Comparison of ENCODE assay signal across 8 mouse cellular contexts in the genomic region with DNA sequence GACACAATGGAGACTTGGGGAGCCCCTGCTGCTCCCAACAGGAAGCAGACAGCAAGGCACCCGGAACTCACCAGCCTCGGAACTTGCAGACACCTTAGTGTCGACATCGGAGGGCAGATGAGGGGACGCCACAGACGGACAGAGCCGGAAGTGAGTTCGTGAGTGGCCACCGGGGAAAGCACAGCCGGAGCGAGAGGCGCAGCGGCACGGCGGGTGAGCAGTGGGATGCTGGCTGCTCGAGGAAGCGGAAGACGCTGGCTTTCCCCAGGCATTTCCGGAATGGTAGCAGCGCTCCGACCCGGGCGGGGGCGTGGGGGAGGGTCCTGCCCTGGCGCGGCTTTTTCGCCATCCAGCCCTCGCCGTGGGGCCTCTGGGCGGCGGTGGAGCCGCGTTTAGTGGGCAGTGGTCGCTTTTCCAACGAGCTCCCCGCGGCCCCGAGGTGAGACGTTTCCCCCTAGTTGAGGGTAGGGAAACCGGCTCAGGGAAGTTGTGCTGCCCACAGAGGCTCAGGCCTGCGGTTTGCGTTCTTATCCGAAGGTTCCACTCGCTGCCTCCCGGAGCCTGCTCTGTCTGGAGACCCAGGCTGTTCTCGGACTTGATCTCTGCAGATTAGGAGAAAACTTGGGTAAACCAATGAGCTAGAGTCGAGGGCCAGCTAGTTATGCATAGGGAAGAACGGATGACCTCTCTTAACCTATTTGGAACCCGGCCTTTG. TPM values are rescaled to one million over a fixed set of nuclear protein-coding genes. Genes with fewer than 3 reads are reported as not detected.
A peak's percentile ranks its signal among the peaks of the same experiment; 100 is the strongest.
DNase-seq lines count a peak whose midpoint lies in the region; ATAC-seq and TF ChIP-seq lines count a peak whose summit lies in the region.

A gene (plus strand): TSS at position 120 of the 715 bp plus-strand sequence.
A gene (minus strand): TSS at position 227 of the 715 bp plus-strand sequence.

- peak; percentile 97 for ATAC-seq in common myeloid progenitor, adult 5-6 weeks (replicated peaks; ENCODE audit: low read depth, poor library complexity, severe bottlenecking)
- peak; percentile 98 for ATAC-seq in hindbrain, postnatal 0 days
- peak; percentile 99 for ATAC-seq in megakaryocyte, adult 5-6 weeks (ENCODE audit: poor library complexity, severe bottlenecking)

- peak within 1 kb of the TSS; percentile 95 for H3K27ac ChIP-seq in gastrocnemius, adult 2 months
- H3K27ac ChIP-seq in hindbrain, postnatal 0 days = peak within 1 kb of the TSS; percentile 91
- H3K27ac ChIP-seq in left cerebral cortex, adult 2 months = peak within 1 kb of the TSS; percentile 93

- peaks cover 5% of the 10 kb centered on the region; the same call in 1 of the 2 replicates for H3K36me3 ChIP-seq in hindbrain, postnatal 0 days (ENCODE audit: insufficient read depth, low read length)

- no peaks in the 10 kb centered on the region for H3K27me3 ChIP-seq in hindbrain, postnatal 0 days (ENCODE audit: insufficient read depth, low read length)

- intact Hi-C loops in gastrocnemius, adult 2 months (cut with DNase I) = no loop called here
- intact Hi-C loops in left cerebral cortex, adult 2 months (cut with DNase I) = loop anchor here (5.0 kb wide), 3 partner anchors 273 to 568 kb away; a partner anchor contains a TSS

- WGBS in hindbrain, postnatal 0 days = under 1% methylated on average over 46 of the region's 49 CpGs

- DNase-seq in ZHBTc4 (ENCODE audit: low read depth, low spot score) = peak; percentile 98
- DNase-seq in gastrocnemius, adult 2 months = peak; percentile 92
- peak; percentile 97 for DNase-seq in hindbrain, postnatal 0 days (ENCODE audit: low spot score)
- peak; percentile 88 to 90 for DNase-seq in left cerebral cortex, adult 2 months (ENCODE audit: extremely low spot score in 1 of 2, low spot score in 2 of 2)
- peak; percentile 91 to 93 for DNase-seq in right cerebral cortex, adult 2 months (ENCODE audit: low spot score in 2 of 2)
- peak; percentile 87 for DNase-seq in urinary bladder, postnatal 14 days (ENCODE audit: low spot score)

- peak within 1 kb of the TSS; percentile 92 for H3K4me3 ChIP-seq in gastrocnemius, adult 2 months
- H3K4me3 ChIP-seq in hindbrain, postnatal 0 days (ENCODE audit: low read length) = peak within 1 kb of the TSS; percentile 83
- peak within 1 kb of the TSS; percentile 80 for H3K4me3 ChIP-seq in left cerebral cortex, adult 2 months

- no peaks in the 10 kb centered on the region for H3K4me1 ChIP-seq in hindbrain, postnatal 0 days (ENCODE audit: insufficient read depth, low read length)

- peak; percentile 37; the same call in 1 of the 2 replicates for TF ChIP-seq CTCF in gastrocnemius, adult 2 months (IDR thresholded peaks at IDR 0.05)
- peak; percentile 58 for TF ChIP-seq CTCF in hindbrain, postnatal 0 days (IDR thresholded peaks at IDR 0.05; ENCODE audit: low read depth)
- TF ChIP-seq CTCF in left cerebral cortex, adult 2 months (IDR thresholded peaks at IDR 0.05) = peak; percentile 45

- H3K4me2 ChIP-seq in hindbrain, postnatal 0 days (ENCODE audit: low read depth, low read length) = peak within 1 kb of the TSS; percentile 59

- peak within 1 kb of the TSS; percentile 93 for H3K9ac ChIP-seq in hindbrain, postnatal 0 days (replicated peaks; ENCODE audit: low read length)

- no peaks in the 10 kb centered on the region for H3K9me3 ChIP-seq in hindbrain, postnatal 0 days (ENCODE audit: low read length)

RNA-seq across cellular contexts. Expression of the first gene that starts in this region (rescaled TPM):
- total RNA-seq in common myeloid progenitor, adult 5-6 weeks (2017) = 66.9 and 96.1 TPM in 2 replicates
- total RNA-seq in gastrocnemius, adult 2 months (2021) = 10 to 100 TPM; 19.9 to 22.5 TPM
- 68.4 and 99.6 TPM in 2 replicates for total RNA-seq in hindbrain, postnatal 0 days (2014; rRNA removed)
- 70.0 and 73.8 TPM in 2 replicates for polyA plus RNA-seq in hindbrain, postnatal 0 days (2015; fragmentation: Nextera tagmentation; extraction: Ambion mirVana)
- total RNA-seq in left cerebral cortex, adult 2 months (2021) = 10 to 100 TPM; 64.0 to 72.0 TPM
- total RNA-seq in megakaryocyte, adult 5-6 weeks (2015) = 24.8 and 31.2 TPM in 2 replicates
- 31.6 and 41.8 TPM in 2 replicates for total RNA-seq in megakaryocyte, adult 5-6 weeks (2017)

RNA-seq across cellular contexts. Expression of the second gene that starts in this region (rescaled TPM):
- total RNA-seq in common myeloid progenitor, adult 5-6 weeks (2017) = 3.1 and 4.1 TPM in 2 replicates
- total RNA-seq in gastrocnemius, adult 2 months (2021) = under 1 TPM in 1 of 2 experiments, not detected in 1; 0.42 TPM
- total RNA-seq in hindbrain, postnatal 0 days (2014; rRNA removed) = not detected in 2 replicates
- polyA plus RNA-seq in hindbrain, postnatal 0 days (2015; fragmentation: Nextera tagmentation; extraction: Ambion mirVana) = 0.33 and 0.58 TPM in 2 replicates
- total RNA-seq in left cerebral cortex, adult 2 months (2021) = under 1 TPM in 1 of 2 experiments, not detected in 1; 0.63 TPM
- total RNA-seq in megakaryocyte, adult 5-6 weeks (2015) = not detected in 2 replicates
- total RNA-seq in megakaryocyte, adult 5-6 weeks (2017) = 1.6 TPM in 1 of 2 replicates, not detected in the other

Comparison
In these comparisons a context has a peak if more than half of its experiments do, and no peak if none do; other contexts are left out.
1. Peak in every context shown above with its lines: DNase-seq, ATAC-seq, H3K4me3 ChIP-seq and H3K27ac ChIP-seq.